Mouse (Mus musculus) activated CD4-positive, CD25-positive, alpha-beta regulatory T cell, adult 9 weeks (primary cell): ENCODE measurements around the gene 4933400A11Rik. TPM values are rescaled to one million over a fixed set of nuclear protein-coding genes. Genes with fewer than 3 reads are reported as not detected.

Source experiments
- polyA plus RNA-seq: library from polyadenylated mRNA; unstranded; fragments of 100-300 nt; shearing (Covaris generic); gene quantifications from one replicate; pipeline ENCODE4 v1.2.1, GENCODE M21; 2017

4933400A11Rik gene
- not detected for polyA plus RNA-seq

DNA sequence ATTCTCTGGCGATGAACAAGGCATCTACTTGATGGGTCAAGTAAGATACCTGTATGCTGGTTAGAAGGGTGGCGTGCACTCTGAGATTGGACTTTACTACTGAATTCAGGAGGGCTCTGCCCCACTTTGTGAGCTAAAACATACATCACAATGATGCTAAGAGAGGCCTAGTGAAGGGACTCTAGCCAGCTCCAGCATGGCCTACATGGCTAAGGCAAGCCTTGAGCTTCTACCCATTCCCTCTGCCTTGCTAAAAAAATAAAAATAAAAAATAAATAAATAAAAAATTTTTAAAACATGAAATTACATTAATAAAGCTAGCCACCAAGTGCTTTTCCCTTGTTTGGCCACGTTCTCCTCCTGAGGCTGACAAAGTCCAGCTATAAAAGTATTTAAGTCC is at the start of gene 4933400A11Rik:
Gene 4933400A11Rik, minus strand, starts transcription at position 101 of the 400 bp plus-strand sequence.

Other genes starting within 250 kb of the 4933400A11Rik start
- gene Mid1, start 94.4 kb downstream of the 4933400A11Rik start, polyA plus RNA-seq: 5.3 TPM
- gene Gm21887, start 230.0 kb upstream of the 4933400A11Rik start, polyA plus RNA-seq: 45.1 TPM